Mouse (Mus musculus): ENCODE measurements at regions not wholly inside any gene's neighbourhood (a gene's known extent, or its start where the extent isn't known, plus 50 kb on each side); places are given as distances from the start of the nearest gene placed in this dataset.
A peak's percentile ranks its signal among the peaks of the same experiment; 100 is the strongest.

DNA sequence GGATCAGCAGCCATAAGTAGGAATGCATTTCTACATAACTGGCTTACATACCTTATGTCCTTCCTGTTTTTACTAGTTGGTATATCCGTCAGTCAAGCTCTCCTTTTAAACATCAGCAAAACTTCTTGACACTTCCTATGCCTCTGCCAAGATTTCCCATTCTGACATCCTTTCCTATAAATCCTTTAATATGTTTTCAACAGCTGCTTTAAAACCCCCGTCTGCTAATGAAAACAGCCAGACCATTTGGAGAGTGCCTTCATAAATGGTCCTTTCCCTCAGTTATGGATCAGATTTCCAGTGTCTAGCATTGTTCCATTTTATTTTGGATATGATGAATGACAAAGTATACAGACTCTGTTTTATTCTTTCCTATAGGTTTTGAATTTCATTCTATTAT is 270.7 kb upstream of the Rgmb start:
- Histone ChIP-seq H3K27me3 (replicated peaks; ENCODE audit: control insufficient read depth, insufficient read depth, low read length) (no peaks in the 10 kb centered on the region), H3K4me2 (ENCODE audit: low read depth, low read length) (no peak overlapping the region), H3K36me3 (ENCODE audit: control insufficient read depth, insufficient read depth, low read length) (no peaks in the 10 kb centered on the region), H3K4me3 (ENCODE audit: low read depth, low read length) (no peak overlapping the region), H3K9me3 (ENCODE audit: control insufficient read depth, low read length) (no peaks in the 10 kb centered on the region), H3K9ac (ENCODE audit: low read depth, low read length) (no peak overlapping the region), H3K27ac (replicated peaks; ENCODE audit: low read depth, low read length) (no peak overlapping the region), H3K4me1 (ENCODE audit: control insufficient read depth, insufficient read depth, low read length) (no peaks in the 10 kb centered on the region)
- peak; percentile 57 for DNase-seq (ENCODE audit: low spot score)
- WGBS: 40% methylated on average over 2 of the region's 2 CpGs
- ATAC-seq (ENCODE audit: low read depth): no peak; the same call in 1 of the 2 replicates

DNA sequence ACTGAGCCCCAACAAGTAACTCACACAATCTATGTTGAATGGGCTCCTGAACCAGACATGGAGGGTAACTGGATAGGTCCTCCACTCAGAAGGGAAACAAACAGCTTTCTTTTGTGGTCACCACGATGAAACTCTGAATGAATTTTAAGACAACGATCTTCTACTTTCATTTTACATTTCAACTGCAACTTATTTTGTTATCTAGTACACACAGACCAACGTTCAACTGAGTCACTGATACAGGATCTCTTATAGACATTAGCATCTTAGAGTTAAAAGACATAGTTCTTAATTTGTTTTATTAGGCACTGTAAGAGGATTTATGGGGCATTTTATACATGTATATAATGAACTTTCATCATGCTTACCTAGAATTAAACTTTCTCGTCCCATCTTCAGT is 262.1 kb upstream of the Rgmb start:
- Histone ChIP-seq H3K27me3 (replicated peaks; ENCODE audit: control insufficient read depth, insufficient read depth, low read length) (no peaks in the 10 kb centered on the region), H3K36me3 (ENCODE audit: control insufficient read depth, insufficient read depth, low read length) (no peaks in the 10 kb centered on the region), H3K4me3 (ENCODE audit: low read depth, low read length) (no peak overlapping the region), H3K9ac (ENCODE audit: low read depth, low read length) (no peak overlapping the region), H3K27ac (replicated peaks; ENCODE audit: low read depth, low read length) (no peak overlapping the region), H3K4me1 (ENCODE audit: control insufficient read depth, insufficient read depth, low read length) (no peaks in the 10 kb centered on the region), H3K9me3 (ENCODE audit: control insufficient read depth, low read length) (no peaks in the 10 kb centered on the region), H3K4me2 (ENCODE audit: low read depth, low read length) (no peak overlapping the region)
- DNase-seq (ENCODE audit: low spot score) (no peak), ATAC-seq (ENCODE audit: low read depth) (no peak)
- WGBS: 80% methylated on average over 4 of the region's 4 CpGs

DNA sequence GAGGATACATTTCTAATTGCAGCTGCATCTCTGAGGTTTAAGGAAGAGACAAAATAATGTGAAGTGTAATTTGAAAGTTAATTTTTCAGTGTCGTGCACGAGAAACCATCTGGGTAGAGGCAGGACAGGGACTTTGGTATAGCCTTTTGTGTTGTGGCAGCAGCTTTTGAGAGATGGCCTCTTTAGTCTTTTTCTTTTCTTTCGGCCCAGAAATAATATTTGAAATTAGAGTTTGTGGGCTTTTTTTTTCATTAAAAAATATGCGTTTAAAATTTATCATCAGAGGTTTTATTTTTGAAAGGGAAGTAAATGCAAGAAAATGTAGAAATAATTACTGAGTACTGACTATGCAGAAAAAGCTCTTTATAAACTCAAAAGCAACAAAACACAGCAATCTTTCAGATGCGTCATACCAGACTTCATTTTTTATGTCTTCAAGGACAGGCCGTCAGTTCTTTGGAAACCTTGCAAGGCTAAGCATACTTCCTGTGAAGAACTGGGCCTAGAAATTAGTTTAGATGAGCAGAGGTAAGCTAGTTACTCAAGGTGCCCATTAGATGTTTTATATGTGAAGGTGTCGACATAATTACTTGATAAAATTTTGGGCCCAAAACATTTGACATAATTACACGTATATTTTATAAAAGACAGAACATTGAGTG is 258.9 kb upstream of the Rgmb start:
- no peak overlapping the region for H3K4me3 ChIP-seq (ENCODE audit: low read depth, low read length)
- DNase-seq (ENCODE audit: low spot score): no peak
- WGBS: 78% methylated on average over 8 of the region's 8 CpGs
- no peak for ATAC-seq (ENCODE audit: low read depth)
- H3K27ac ChIP-seq (replicated peaks; ENCODE audit: low read depth, low read length): no peak overlapping the region
- no peaks in the 10 kb centered on the region for H3K4me1 ChIP-seq (ENCODE audit: control insufficient read depth, insufficient read depth, low read length)
- no peaks in the 10 kb centered on the region for H3K27me3 ChIP-seq (replicated peaks; ENCODE audit: control insufficient read depth, insufficient read depth, low read length)
- H3K9ac ChIP-seq (ENCODE audit: low read depth, low read length): no peak overlapping the region
- no peak overlapping the region for H3K4me2 ChIP-seq (ENCODE audit: low read depth, low read length)
- no peaks in the 10 kb centered on the region for H3K9me3 ChIP-seq (ENCODE audit: control insufficient read depth, low read length)
- no peaks in the 10 kb centered on the region for H3K36me3 ChIP-seq (ENCODE audit: control insufficient read depth, insufficient read depth, low read length)

DNA sequence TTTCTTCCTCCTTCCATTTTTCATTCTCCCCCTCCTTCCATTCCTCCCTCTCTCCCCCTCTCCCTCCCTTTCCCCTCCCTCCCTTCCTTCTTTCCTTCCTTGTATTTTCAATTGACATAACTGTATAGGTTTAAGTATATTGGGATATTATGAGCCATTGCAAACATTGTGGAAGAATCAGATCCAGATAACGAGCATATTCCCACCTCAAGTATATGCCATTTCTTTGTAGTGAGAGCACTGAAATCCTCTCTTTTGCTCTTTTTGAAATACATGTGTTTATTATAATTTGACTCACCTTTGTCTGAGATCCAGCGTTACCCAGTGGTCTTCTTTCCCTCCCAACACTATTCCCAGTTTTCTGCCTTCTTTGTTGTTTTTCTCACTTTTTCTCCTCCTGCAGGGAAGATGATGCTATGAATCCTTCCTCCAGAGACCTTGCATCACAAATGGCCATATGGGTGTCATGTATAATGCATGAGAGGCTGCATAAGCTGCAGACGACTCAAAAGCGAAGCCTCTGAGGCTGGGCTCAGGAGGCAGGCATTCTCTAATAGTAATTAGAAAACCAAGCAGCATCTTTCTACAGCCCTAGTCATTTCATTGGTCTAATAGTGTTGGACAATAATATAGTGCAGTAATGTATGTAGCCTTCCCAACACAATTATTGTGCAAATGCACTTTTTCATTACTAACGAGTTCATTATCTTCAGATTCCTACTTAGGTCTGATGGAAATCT is 258.2 kb upstream of the Rgmb start:
- Histone ChIP-seq H3K4me3 (ENCODE audit: low read depth, low read length) (no peak overlapping the region), H3K27me3 (replicated peaks; ENCODE audit: control insufficient read depth, insufficient read depth, low read length) (no peaks in the 10 kb centered on the region), H3K4me1 (ENCODE audit: control insufficient read depth, insufficient read depth, low read length) (no peaks in the 10 kb centered on the region), H3K36me3 (ENCODE audit: control insufficient read depth, insufficient read depth, low read length) (no peaks in the 10 kb centered on the region), H3K9ac (ENCODE audit: low read depth, low read length) (no peak overlapping the region), H3K4me2 (ENCODE audit: low read depth, low read length) (no peak overlapping the region), H3K27ac (replicated peaks; ENCODE audit: low read depth, low read length) (no peak overlapping the region), H3K9me3 (ENCODE audit: control insufficient read depth, low read length) (no peaks in the 10 kb centered on the region)
- ATAC-seq (ENCODE audit: low read depth) (0 out of 2 replicates have a peak, but pooled peaks have one; percentile 44), DNase-seq (ENCODE audit: low spot score) (no peak)
- WGBS: 65% methylated on average over 5 of the region's 5 CpGs

DNA sequence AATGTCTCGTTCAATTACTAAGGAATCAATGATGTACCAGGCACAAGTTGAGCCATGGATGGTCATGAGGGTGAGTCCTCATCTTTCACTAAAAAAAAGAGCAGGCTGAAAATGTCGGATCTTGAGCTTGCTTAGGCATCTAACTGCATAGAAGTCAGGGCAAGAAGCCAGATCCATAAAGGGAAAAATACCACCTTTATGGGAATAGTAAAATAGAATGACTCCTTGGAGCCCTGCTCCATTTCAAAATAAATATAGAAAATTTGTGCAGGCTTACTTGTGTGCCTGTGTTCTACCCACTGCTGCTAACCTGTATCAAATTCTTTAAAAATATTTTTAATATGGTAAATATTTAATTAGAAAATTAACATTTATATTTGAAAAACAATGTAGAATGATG is 256.2 kb upstream of the Rgmb start:
- Histone ChIP-seq H3K4me1 (ENCODE audit: control insufficient read depth, insufficient read depth, low read length) (no peaks in the 10 kb centered on the region), H3K9me3 (ENCODE audit: control insufficient read depth, low read length) (no peaks in the 10 kb centered on the region), H3K9ac (ENCODE audit: low read depth, low read length) (no peak overlapping the region), H3K27ac (replicated peaks; ENCODE audit: low read depth, low read length) (no peak overlapping the region), H3K4me3 (ENCODE audit: low read depth, low read length) (no peak overlapping the region), H3K27me3 (replicated peaks; ENCODE audit: control insufficient read depth, insufficient read depth, low read length) (no peaks in the 10 kb centered on the region), H3K36me3 (ENCODE audit: control insufficient read depth, insufficient read depth, low read length) (no peaks in the 10 kb centered on the region), H3K4me2 (ENCODE audit: low read depth, low read length) (no peak overlapping the region)
- ATAC-seq (ENCODE audit: low read depth) (no peak), DNase-seq (ENCODE audit: low spot score) (no peak)
- 68% methylated on average over 2 of the region's 2 CpGs for WGBS

DNA sequence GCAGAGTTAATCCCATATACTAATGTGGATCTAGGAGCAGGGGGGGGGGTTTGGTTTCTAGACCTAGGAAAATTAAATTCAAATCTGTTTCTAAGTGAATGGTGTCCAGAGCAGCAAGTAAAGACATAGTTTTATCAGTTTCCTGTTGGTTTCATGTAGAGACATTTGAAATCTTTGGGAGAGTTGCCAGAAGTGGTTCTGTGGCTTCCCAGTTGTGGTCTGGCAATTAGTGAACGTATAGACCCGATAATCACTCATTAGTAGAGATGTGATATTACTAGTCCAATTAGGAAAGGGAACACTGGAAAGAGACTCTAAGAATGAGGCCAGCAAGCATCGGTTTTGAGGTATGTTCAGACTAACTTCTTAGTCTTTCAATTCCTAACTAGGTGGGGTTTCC is 252.0 kb upstream of the Rgmb start:
- no peaks in the 10 kb centered on the region for H3K4me1 ChIP-seq (ENCODE audit: control insufficient read depth, insufficient read depth, low read length)
- H3K4me2 ChIP-seq (ENCODE audit: low read depth, low read length): no peak overlapping the region
- H3K36me3 ChIP-seq (ENCODE audit: control insufficient read depth, insufficient read depth, low read length): no peaks in the 10 kb centered on the region
- 81% methylated on average over 3 of the region's 3 CpGs for WGBS
- H3K9ac ChIP-seq (ENCODE audit: low read depth, low read length): no peak overlapping the region
- no peaks in the 10 kb centered on the region for H3K27me3 ChIP-seq (replicated peaks; ENCODE audit: control insufficient read depth, insufficient read depth, low read length)
- DNase-seq (ENCODE audit: low spot score): no peak
- no peak overlapping the region for H3K27ac ChIP-seq (replicated peaks; ENCODE audit: low read depth, low read length)
- ATAC-seq (ENCODE audit: low read depth): no peak
- H3K9me3 ChIP-seq (ENCODE audit: control insufficient read depth, low read length): no peaks in the 10 kb centered on the region
- H3K4me3 ChIP-seq (ENCODE audit: low read depth, low read length): no peak overlapping the region

DNA sequence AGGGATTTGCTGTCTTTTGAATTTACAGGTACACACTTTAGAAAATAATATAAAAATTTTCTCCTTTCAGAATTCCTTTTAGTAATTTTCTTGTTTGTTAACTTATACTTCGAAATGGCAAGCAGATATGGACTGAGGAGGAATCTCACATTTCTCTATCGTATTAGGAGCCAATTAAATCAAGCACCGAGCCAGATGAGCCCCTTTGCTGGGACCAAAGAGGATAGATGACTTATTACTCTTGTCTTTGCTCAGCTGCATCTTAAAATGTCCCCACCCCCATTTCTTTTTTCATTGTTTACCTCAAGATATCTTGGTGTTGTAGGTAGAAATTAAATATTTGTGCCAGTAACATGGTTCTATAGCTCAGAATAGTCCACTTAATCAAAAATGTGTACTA is 247.7 kb upstream of the Rgmb start:
- no peak overlapping the region for H3K4me3 ChIP-seq (ENCODE audit: low read depth, low read length)
- no peak overlapping the region for H3K4me2 ChIP-seq (ENCODE audit: low read depth, low read length)
- H3K4me1 ChIP-seq (ENCODE audit: control insufficient read depth, insufficient read depth, low read length): no peaks in the 10 kb centered on the region
- no peaks in the 10 kb centered on the region for H3K9me3 ChIP-seq (ENCODE audit: control insufficient read depth, low read length)
- no peaks in the 10 kb centered on the region for H3K36me3 ChIP-seq (ENCODE audit: control insufficient read depth, insufficient read depth, low read length)
- ATAC-seq (ENCODE audit: low read depth): no peak
- 77% methylated on average over 3 of the region's 3 CpGs for WGBS
- no peak for DNase-seq (ENCODE audit: low spot score)
- no peak overlapping the region for H3K27ac ChIP-seq (replicated peaks; ENCODE audit: low read depth, low read length)
- H3K9ac ChIP-seq (ENCODE audit: low read depth, low read length): no peak overlapping the region
- no peaks in the 10 kb centered on the region for H3K27me3 ChIP-seq (replicated peaks; ENCODE audit: control insufficient read depth, insufficient read depth, low read length)

DNA sequence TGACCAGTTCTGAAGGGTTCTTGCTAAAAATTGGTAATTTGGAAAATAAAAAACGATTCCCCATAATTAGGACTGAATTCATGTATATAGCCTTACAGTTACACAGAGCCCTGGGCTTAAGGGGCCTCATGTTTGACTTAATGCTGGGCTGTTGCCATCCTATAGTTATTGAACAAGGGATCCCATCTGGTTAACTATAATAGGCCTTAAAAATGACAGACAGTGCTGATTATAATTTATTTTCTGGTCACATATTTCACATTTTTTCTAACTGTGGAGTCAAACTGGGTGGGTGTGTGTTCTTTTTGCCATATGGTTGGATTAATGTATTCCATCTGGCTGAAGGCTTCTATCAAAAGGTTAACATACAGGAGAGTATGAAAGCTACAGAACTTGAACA is 238.5 kb upstream of the Rgmb start:
- DNase-seq (ENCODE audit: low spot score) (peak; percentile 53), ATAC-seq (ENCODE audit: low read depth) (no peak)

DNA sequence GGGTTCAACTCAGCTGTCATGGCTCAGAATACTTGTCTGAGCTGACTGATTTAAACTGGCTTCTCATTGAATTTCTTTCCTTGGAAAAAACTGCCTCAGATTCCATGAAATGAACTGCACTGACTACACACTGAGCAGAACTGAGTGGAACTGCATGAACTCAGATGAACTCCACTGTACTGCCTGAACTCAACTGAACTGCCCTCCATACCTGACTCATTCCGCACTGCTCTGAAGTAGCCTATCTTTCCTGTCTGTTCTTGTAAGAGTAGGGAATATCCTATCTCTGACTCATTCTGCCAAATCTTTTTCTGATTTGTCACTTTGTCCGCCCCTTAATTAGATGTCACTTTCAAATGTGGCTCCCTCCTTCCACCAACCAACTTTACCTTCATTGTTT is 237.0 kb upstream of the Rgmb start:
- no peak overlapping the region for H3K27ac ChIP-seq (replicated peaks; ENCODE audit: low read depth, low read length)
- 94% methylated on average over 2 of the region's 2 CpGs for WGBS
- H3K27me3 ChIP-seq (replicated peaks; ENCODE audit: control insufficient read depth, insufficient read depth, low read length): no peaks in the 10 kb centered on the region
- no peaks in the 10 kb centered on the region for H3K9me3 ChIP-seq (ENCODE audit: control insufficient read depth, low read length)
- ATAC-seq (ENCODE audit: low read depth) (no peak), DNase-seq (ENCODE audit: low spot score) (no peak)
- H3K36me3 ChIP-seq (ENCODE audit: control insufficient read depth, insufficient read depth, low read length): no peaks in the 10 kb centered on the region
- no peak overlapping the region for H3K9ac ChIP-seq (ENCODE audit: low read depth, low read length)
- H3K4me3 ChIP-seq (ENCODE audit: low read depth, low read length): no peak overlapping the region
- no peaks in the 10 kb centered on the region for H3K4me1 ChIP-seq (ENCODE audit: control insufficient read depth, insufficient read depth, low read length)
- no peak overlapping the region for H3K4me2 ChIP-seq (ENCODE audit: low read depth, low read length)

More for the DNA sequence above, 238.5 kb upstream of the Rgmb start:
- Histone ChIP-seq H3K27ac (replicated peaks; ENCODE audit: low read depth, low read length) (no peak overlapping the region), H3K4me1 (ENCODE audit: control insufficient read depth, insufficient read depth, low read length) (no peaks in the 10 kb centered on the region), H3K4me2 (ENCODE audit: low read depth, low read length) (no peak overlapping the region), H3K4me3 (ENCODE audit: low read depth, low read length) (no peak overlapping the region), H3K9me3 (ENCODE audit: control insufficient read depth, low read length) (no peaks in the 10 kb centered on the region), H3K36me3 (ENCODE audit: control insufficient read depth, insufficient read depth, low read length) (no peaks in the 10 kb centered on the region), H3K27me3 (replicated peaks; ENCODE audit: control insufficient read depth, insufficient read depth, low read length) (no peaks in the 10 kb centered on the region), H3K9ac (ENCODE audit: low read depth, low read length) (no peak overlapping the region)
- WGBS: 39% methylated on average over 1 of the region's 1 CpGs

All from embryonic facial prominence, embryonic 14.5 days (tissue).